Mouse (Mus musculus): ENCODE data around the gene Ywhaq.

- TF ChIP-seq POLR2A (IDR thresholded peaks at IDR 0.05; ENCODE audit: control insufficient read depth, low read depth, low read length) (no peak), CTCF (IDR thresholded peaks at IDR 0.05; ENCODE audit: control insufficient read depth, insufficient read depth, insufficient replicate concordance, low read depth, low read length) (no peak)
Observed at GRCm38 (mm10) chr12:21386201-21386600, 31.2 kb downstream of the Ywhaq start.

All from testis, adult 2 months (tissue).